Mouse (Mus musculus): Measurements from ENCODE around the gene Eif2b3. TPM values are rescaled to one million over a fixed set of nuclear protein-coding genes. Genes with fewer than 3 reads are reported as not detected.

The Eif2b3 gene
- polyA plus RNA-seq, 1 experiment: 1.5 TPM

DNA sequence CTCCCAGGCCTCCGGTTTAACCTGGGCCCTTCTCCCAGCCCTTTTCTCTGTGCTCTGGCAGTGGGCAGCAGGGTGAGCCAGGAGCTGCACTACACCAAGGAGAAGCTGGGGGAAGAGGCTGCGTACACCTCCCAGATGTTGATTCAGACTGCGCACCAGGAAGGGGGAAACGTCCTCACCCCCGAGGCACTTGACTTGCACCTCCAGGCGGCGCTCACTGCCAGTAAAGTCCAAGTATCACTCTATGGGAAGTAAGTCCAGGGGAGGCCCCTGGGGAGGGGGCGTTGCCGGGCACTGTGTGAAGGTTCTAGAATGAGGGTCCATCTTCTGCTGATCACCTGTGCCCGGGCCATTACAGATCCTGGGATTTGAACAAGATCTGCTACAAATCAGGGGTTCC, 85.5 kb downstream of the Eif2b3 start:
- H3K27ac ChIP-seq (ENCODE audit: insufficient read depth, low read depth, low read length): no peak overlapping the region
- H3K36me3 ChIP-seq (ENCODE audit: control insufficient read depth, insufficient read depth, low read length): no peaks in the 10 kb centered on the region
- H3K4me1 ChIP-seq (ENCODE audit: control insufficient read depth, insufficient read depth, insufficient read length, low read length): peaks cover 7% of the 10 kb centered on the region; the same call in 1 of the 2 replicates
- H3K27me3 ChIP-seq (ENCODE audit: control insufficient read depth, insufficient read depth, low read length): no peaks in the 10 kb centered on the region
- WGBS: 74% methylated on average over 10 of the region's 10 CpGs
- H3K4me3 ChIP-seq (ENCODE audit: low read depth, low read length): no peak overlapping the region
- TF ChIP-seq POLR2A (IDR thresholded peaks at IDR 0.05; ENCODE audit: low read depth, low read length): no peak
- TF ChIP-seq CTCF (IDR thresholded peaks at IDR 0.05; ENCODE audit: extremely low read depth, insufficient read length, insufficient replicate concordance, low read depth, low read length): no peak

GRCm38 (mm10) chr4:117105127-117105526, 85.9 kb downstream of the Eif2b3 start:
- H3K27me3 ChIP-seq (ENCODE audit: control insufficient read depth, insufficient read depth, low read length): no peaks in the 10 kb centered on the region
- H3K27ac ChIP-seq (ENCODE audit: insufficient read depth, low read depth, low read length): no peak overlapping the region
- H3K36me3 ChIP-seq (ENCODE audit: control insufficient read depth, insufficient read depth, low read length): no peaks in the 10 kb centered on the region
- WGBS: 39% methylated on average over 10 of the region's 10 CpGs
- no peak overlapping the region for H3K4me3 ChIP-seq (ENCODE audit: low read depth, low read length)
- TF ChIP-seq CTCF (IDR thresholded peaks at IDR 0.05; ENCODE audit: extremely low read depth, insufficient read length, insufficient replicate concordance, low read depth, low read length) (no peak), POLR2A (IDR thresholded peaks at IDR 0.05; ENCODE audit: low read depth, low read length) (no peak)
- peaks cover 8% of the 10 kb centered on the region; the same call in 1 of the 2 replicates for H3K4me1 ChIP-seq (ENCODE audit: control insufficient read depth, insufficient read depth, insufficient read length, low read length)

DNA sequence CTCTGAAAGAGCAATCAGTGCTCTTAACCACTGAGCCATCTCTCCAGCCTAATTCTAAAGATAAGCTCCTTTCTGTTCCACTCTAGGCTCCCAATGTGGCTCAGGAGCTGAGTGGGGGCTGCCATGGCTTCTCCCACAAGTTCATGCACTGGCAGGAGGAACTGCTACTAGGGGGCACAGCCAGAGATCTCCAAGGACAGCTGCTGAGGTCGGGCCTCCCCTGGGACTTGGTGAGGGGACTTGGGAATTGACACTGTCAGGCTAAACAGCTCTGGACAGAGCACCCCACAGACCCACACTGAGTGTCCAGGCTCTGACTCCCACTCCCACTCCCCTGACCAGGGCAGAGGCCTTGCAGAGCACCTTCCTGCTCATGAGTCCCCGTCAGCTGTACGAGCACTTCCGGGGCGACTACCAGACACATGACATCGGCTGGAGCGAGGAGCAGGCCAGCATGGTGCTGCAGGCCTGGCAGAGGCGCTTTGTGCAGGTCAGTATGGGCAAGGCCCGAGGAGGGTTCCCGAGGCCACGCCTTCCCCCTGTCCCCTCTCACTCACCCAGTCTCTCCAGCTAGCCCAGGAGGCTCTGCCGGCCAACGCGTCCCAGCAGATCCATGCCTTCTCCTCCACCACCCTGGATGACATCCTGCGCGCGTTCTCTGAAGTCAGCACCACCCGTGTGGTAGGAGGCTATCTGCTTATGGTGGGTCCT, 88.8 kb downstream of the Eif2b3 start:
- TF ChIP-seq POLR2A (IDR thresholded peaks at IDR 0.05; ENCODE audit: low read depth, low read length) (no peak), CTCF (IDR thresholded peaks at IDR 0.05; ENCODE audit: extremely low read depth, insufficient read length, insufficient replicate concordance, low read depth, low read length) (no peak)

GRCm38 (mm10) chr4:117108524-117108849, 89.3 kb downstream of the Eif2b3 start:
- TF ChIP-seq CTCF (IDR thresholded peaks at IDR 0.05; ENCODE audit: extremely low read depth, insufficient read length, insufficient replicate concordance, low read depth, low read length) (no peak), POLR2A (IDR thresholded peaks at IDR 0.05; ENCODE audit: low read depth, low read length) (no peak)
- H3K27ac ChIP-seq (ENCODE audit: insufficient read depth, low read depth, low read length): no peak overlapping the region
- H3K36me3 ChIP-seq (ENCODE audit: control insufficient read depth, insufficient read depth, low read length): no peaks in the 10 kb centered on the region
- H3K27me3 ChIP-seq (ENCODE audit: control insufficient read depth, insufficient read depth, low read length): no peaks in the 10 kb centered on the region
- 96% methylated on average over 6 of the region's 6 CpGs for WGBS
- peaks cover 8% of the 10 kb centered on the region; the same call in 1 of the 2 replicates for H3K4me1 ChIP-seq (ENCODE audit: control insufficient read depth, insufficient read depth, insufficient read length, low read length)
- H3K4me3 ChIP-seq (ENCODE audit: low read depth, low read length): no peak overlapping the region

More for the DNA sequence above, 88.8 kb downstream of the Eif2b3 start:
- Histone ChIP-seq H3K36me3 (ENCODE audit: control insufficient read depth, insufficient read depth, low read length) (no peaks in the 10 kb centered on the region), H3K27ac (ENCODE audit: insufficient read depth, low read depth, low read length) (no peak overlapping the region), H3K4me3 (ENCODE audit: low read depth, low read length) (no peak overlapping the region), H3K4me1 (ENCODE audit: control insufficient read depth, insufficient read depth, insufficient read length, low read length) (peaks cover 8% of the 10 kb centered on the region; the same call in 1 of the 2 replicates), H3K27me3 (ENCODE audit: control insufficient read depth, insufficient read depth, low read length) (no peaks in the 10 kb centered on the region)
- WGBS: 90% methylated on average over 18 of the region's 18 CpGs

DNA sequence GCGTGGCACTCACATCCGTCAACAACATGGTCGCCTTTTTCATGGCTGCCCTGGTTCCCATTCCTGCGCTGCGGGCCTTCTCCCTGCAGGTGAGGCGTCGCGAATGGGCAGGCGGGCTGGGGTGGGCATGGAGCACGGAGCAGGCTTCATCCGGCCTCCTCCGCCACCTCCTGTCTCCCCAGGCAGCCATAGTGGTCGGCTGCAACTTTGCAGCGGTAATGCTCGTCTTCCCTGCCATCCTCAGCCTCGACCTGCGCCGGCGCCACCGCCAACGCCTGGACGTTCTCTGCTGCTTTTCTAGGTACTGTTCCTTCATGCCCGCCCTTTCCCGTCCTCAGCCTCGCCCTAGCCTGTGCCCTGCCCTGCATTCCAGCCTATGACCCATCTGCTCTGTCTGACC, 90.1 kb downstream of the Eif2b3 start:
- no peak overlapping the region for H3K4me3 ChIP-seq (ENCODE audit: low read depth, low read length)
- no peaks in the 10 kb centered on the region for H3K36me3 ChIP-seq (ENCODE audit: control insufficient read depth, insufficient read depth, low read length)
- no peaks in the 10 kb centered on the region for H3K27me3 ChIP-seq (ENCODE audit: control insufficient read depth, insufficient read depth, low read length)
- WGBS: 92% methylated on average over 25 of the region's 25 CpGs
- TF ChIP-seq POLR2A (IDR thresholded peaks at IDR 0.05; ENCODE audit: low read depth, low read length): no peak
- TF ChIP-seq CTCF (IDR thresholded peaks at IDR 0.05; ENCODE audit: extremely low read depth, insufficient read length, insufficient replicate concordance, low read depth, low read length): no peak
- H3K27ac ChIP-seq (ENCODE audit: insufficient read depth, low read depth, low read length): no peak overlapping the region
- peaks cover 8% of the 10 kb centered on the region; the same call in 1 of the 2 replicates for H3K4me1 ChIP-seq (ENCODE audit: control insufficient read depth, insufficient read depth, insufficient read length, low read length)

GRCm38 (mm10) chr4:117110249-117110648, 91.0 kb downstream of the Eif2b3 start:
- Histone ChIP-seq H3K4me3 (ENCODE audit: low read depth, low read length) (no peak overlapping the region), H3K27ac (ENCODE audit: insufficient read depth, low read depth, low read length) (no peak overlapping the region), H3K36me3 (ENCODE audit: control insufficient read depth, insufficient read depth, low read length) (no peaks in the 10 kb centered on the region), H3K27me3 (ENCODE audit: control insufficient read depth, insufficient read depth, low read length) (no peaks in the 10 kb centered on the region), H3K4me1 (ENCODE audit: control insufficient read depth, insufficient read depth, insufficient read length, low read length) (peaks cover 8% of the 10 kb centered on the region; the same call in 1 of the 2 replicates)
- TF ChIP-seq POLR2A (IDR thresholded peaks at IDR 0.05; ENCODE audit: low read depth, low read length) (no peak), CTCF (IDR thresholded peaks at IDR 0.05; ENCODE audit: extremely low read depth, insufficient read length, insufficient replicate concordance, low read depth, low read length) (no peak)
- 65% methylated on average over 13 of the region's 13 CpGs for WGBS

DNA sequence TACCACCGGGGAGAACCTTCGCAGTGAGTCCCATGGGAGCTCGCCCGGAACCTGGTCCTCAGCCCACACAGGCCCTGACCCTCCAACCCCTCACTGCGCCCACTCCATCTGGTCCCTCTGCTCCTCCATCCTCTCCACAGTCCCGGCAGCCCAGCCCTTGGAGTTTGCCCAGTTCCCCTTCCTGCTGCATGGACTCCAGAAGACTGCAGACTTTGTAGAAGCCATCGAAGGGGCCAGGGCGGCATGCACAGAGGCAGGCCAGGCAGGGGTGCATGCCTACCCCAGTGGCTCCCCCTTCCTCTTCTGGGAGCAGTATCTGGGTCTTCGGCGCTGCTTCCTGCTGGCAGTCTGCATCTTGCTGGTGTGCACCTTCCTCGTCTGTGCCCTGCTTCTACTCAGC, 91.8 kb downstream of the Eif2b3 start:
- WGBS: 91% methylated on average over 11 of the region's 11 CpGs
- Histone ChIP-seq H3K36me3 (ENCODE audit: control insufficient read depth, insufficient read depth, low read length) (no peaks in the 10 kb centered on the region), H3K4me1 (ENCODE audit: control insufficient read depth, insufficient read depth, insufficient read length, low read length) (peaks cover 4% of the 10 kb centered on the region; the same call in 1 of the 2 replicates), H3K27ac (ENCODE audit: insufficient read depth, low read depth, low read length) (no peak overlapping the region), H3K4me3 (ENCODE audit: low read depth, low read length) (no peak overlapping the region), H3K27me3 (ENCODE audit: control insufficient read depth, insufficient read depth, low read length) (no peaks in the 10 kb centered on the region)
- no peak for TF ChIP-seq POLR2A (IDR thresholded peaks at IDR 0.05; ENCODE audit: low read depth, low read length)

Measured in small intestine, adult 2 months (tissue).